Mouse (Mus musculus) liver, embryonic 11.5 days (tissue): ENCODE data around the gene Lrmda. TPM values are rescaled to one million over a fixed set of nuclear protein-coding genes. Genes with fewer than 3 reads are reported as not detected.

Experiments used
- ATAC-seq: fragments of 200-750 bp; cut with Nextera tagmentation; replicated peaks from 2 replicates; pipeline ENCODE4 v1.8.0; 2017; ENCODE audit warnings: moderate number of reproducible peaks, mild to moderate bottlenecking, moderate TSS enrichment, moderate library complexity; ENCODE audit not compliant: low FRiP score
- DNase-seq: peaks from one replicate; pipeline ENCODE4 v3.0.0-alpha.2; 2017; ENCODE audit warnings: low spot score
- H3K27ac ChIP-seq: fragments of 300-500 bp; sonication (generic); 2 replicates; pipeline ENCODE4 v1.5.1; 2014; ENCODE audit warnings: mild to moderate bottlenecking, low read depth, low read length, control low read depth
- H3K27me3 ChIP-seq: fragments of 300-500 bp; sonication (generic); replicated peaks from 2 replicates; pipeline ENCODE4 v1.6.1; 2014; ENCODE audit warnings: low read length, mixed read lengths; ENCODE audit not compliant: control insufficient read depth, insufficient read depth
- H3K36me3 ChIP-seq: fragments of 300-500 bp; sonication (generic); 2 replicates; pipeline ENCODE4 v1.6.1; 2014; ENCODE audit warnings: mild to moderate bottlenecking, low read length, moderate library complexity, mixed read lengths; ENCODE audit not compliant: control insufficient read depth, insufficient read depth
- H3K4me1 ChIP-seq: fragments of 300-500 bp; sonication (generic); replicated peaks from 2 replicates; pipeline ENCODE4 v1.6.1; 2014; ENCODE audit warnings: low read length, mixed read lengths; ENCODE audit not compliant: control insufficient read depth, insufficient read depth
- H3K4me2 ChIP-seq: fragments of 300-500 bp; sonication (generic); 2 replicates; pipeline ENCODE4 v1.6.1; 2014; ENCODE audit warnings: mild to moderate bottlenecking, control low read depth, moderate library complexity
- H3K4me3 ChIP-seq: fragments of 300-500 bp; sonication (generic); 2 replicates; pipeline ENCODE4 v1.5.1; 2014; ENCODE audit warnings: low read depth, low read length, control low read depth
- H3K9ac ChIP-seq: fragments of 300-500 bp; sonication (generic); 2 replicates; pipeline ENCODE4 v1.6.1; 2014; ENCODE audit warnings: low read depth, low read length, control low read depth
- H3K9me3 ChIP-seq: fragments of 300-500 bp; sonication (generic); 2 replicates; pipeline ENCODE4 v1.6.1; 2016; ENCODE audit warnings: low read length, inconsistent platforms, mixed read lengths; ENCODE audit not compliant: control insufficient read depth
- WGBS: fragments of 180-500 bp; shearing (Covaris S2); extraction: QIAGEN DNeasy Blood & Tissue Kit; methylation state at CpG from one replicate; pipeline ENCODE4 v1.1.7; 2014; 5-methylcytosine and 5-hydroxymethylcytosine counted together
- polyA plus RNA-seq: library from polyadenylated mRNA; unstranded; fragments of >200 nt; fragmentation: Nextera tagmentation; extraction: Ambion mirVana; gene quantifications from 2 replicates; pipeline ENCODE4 v1.2.1, GENCODE M21; 2014

Gene Lrmda
- polyA plus RNA-seq, 1 experiment from 2014 or later = 0.53 TPM

DNA sequence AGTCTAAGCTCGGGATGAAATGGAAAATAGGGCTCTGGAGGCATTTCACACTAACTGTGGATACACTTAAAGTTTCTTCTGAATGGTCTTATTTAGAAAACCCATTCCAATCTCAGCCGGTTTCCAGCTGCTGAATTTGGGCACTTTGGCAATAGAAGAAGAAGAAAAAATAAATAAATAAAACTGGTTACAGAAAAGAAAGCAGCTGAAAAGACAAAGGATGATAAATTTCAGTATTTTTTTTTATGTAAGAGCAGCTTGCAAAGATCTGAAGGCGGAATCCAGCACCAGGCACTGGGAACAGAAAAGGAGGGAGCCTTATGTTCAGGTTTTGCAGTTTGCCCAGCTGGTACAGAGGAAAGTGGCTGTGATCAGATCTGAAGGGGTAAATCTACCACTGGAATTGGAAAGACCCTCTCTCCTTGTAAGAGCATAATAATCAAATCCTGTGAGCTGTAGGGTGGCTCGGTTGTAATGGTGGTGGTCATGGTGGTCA lies 478.2 kb downstream of the Lrmda start:
- no peak for DNase-seq

DNA sequence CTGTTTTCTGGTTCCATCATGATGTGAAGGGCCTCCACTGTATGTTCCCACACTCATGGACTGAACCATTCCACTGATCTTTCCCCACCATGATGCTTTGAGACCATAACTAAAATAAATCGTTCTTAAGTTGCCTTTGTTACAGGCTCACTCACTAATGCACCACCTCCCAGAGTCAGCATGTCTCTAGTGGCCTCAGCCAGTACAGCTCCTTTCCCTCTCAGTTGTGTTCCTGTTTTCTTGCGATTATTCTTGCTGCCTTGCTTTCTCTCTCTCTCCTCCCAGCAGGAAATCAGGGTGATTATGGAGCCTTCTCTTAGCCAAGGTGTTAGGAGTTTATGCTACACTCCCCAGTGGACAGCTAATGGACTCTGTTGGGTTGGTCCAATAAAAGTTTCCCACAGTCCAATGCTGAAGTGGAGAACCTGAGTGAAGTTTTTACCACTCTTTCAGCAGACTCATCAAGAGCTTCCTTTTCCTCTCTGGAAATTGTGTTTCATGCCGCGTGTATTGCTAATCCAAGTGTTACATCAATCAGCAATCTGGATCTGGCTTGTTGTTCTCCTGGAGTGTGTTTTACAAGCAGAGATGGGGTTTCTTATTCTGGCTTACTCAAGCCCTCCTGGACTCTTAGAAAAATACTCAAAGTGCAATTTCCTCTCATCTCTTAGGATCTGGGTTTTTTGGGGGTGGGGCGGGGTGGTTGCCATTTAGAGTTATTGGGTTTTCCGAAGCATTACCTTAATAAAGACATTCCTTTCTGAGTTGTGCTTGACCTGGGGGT lies 490.4 kb downstream of the Lrmda start:
- no peaks in the 10 kb centered on the region for H3K9me3 ChIP-seq
- ATAC-seq = no peak
- H3K27me3 ChIP-seq = no peaks in the 10 kb centered on the region
- H3K4me3 ChIP-seq = no peak overlapping the region
- no peak overlapping the region for H3K4me2 ChIP-seq
- no peak overlapping the region for H3K9ac ChIP-seq
- no peaks in the 10 kb centered on the region for H3K4me1 ChIP-seq
- WGBS = 64% methylated on average over 6 of the region's 6 CpGs
- no peaks in the 10 kb centered on the region for H3K36me3 ChIP-seq
- H3K27ac ChIP-seq = no peak overlapping the region
- DNase-seq = no peak

More for the DNA sequence above, 478.2 kb downstream of the Lrmda start:
- Histone ChIP-seq H3K4me2 (no peak overlapping the region), H3K4me1 (no peaks in the 10 kb centered on the region), H3K27ac (no peak overlapping the region), H3K36me3 (no peaks in the 10 kb centered on the region), H3K9me3 (no peaks in the 10 kb centered on the region), H3K9ac (no peak overlapping the region), H3K4me3 (no peak overlapping the region), H3K27me3 (no peaks in the 10 kb centered on the region)
- WGBS = 70% methylated on average over 4 of the region's 4 CpGs
- no peak for ATAC-seq

DNA sequence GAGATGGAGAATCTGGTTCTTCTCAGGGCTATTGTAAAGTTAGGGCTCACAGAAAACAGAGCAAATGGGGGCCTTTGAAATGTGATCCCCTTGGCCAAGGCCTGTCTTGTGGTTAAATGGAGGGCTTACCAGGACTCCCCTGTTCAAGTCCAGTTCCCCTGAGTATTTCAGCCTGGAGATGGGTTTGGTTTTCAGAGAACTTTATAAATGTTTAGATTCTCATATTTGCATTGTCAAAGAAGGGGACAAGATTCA lies 490.9 kb downstream of the Lrmda start:
- Histone ChIP-seq H3K9ac (no peak overlapping the region), H3K4me1 (no peaks in the 10 kb centered on the region), H3K27ac (no peak overlapping the region), H3K4me3 (no peak overlapping the region), H3K9me3 (no peaks in the 10 kb centered on the region), H3K4me2 (no peak overlapping the region), H3K36me3 (no peaks in the 10 kb centered on the region), H3K27me3 (no peaks in the 10 kb centered on the region)
- no peak for ATAC-seq
- DNase-seq = no peak

DNA sequence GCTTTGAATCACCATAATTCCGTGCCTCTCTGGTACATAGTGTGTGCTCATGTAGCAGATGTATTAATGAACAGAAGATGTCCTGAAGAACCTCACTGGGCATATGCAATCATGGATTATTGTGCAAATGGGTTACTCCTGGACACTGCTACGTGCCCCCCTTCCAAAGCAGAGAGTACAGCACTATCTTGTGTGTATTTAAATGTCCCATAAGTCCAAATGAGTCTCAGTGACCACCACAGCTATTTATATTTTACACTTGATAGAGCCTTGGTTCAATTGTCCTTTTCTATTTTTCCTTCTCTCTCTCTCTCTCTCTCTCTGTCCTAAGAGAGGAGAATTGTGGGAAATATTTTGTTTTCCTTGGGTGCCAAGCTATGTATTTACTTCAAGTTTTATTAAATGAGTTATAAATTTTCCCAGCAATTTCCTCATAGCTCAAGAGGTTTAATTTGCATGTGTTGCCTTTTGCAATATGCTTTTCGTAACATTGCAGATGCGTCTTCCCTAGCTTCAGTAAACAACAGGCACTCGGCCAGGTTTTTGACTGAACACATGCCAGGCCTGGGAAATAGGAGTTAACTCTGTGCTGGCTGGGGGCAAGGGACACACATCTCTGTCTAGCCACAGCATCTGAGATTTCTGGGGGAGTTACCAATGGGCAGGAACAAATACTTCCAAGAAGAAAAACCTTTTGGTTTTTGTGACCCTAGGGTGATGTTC lies 495.0 kb downstream of the Lrmda start:
- WGBS = 73% methylated on average over 5 of the region's 5 CpGs
- H3K4me1 ChIP-seq = no peaks in the 10 kb centered on the region
- no peaks in the 10 kb centered on the region for H3K27me3 ChIP-seq
- H3K4me3 ChIP-seq = no peak overlapping the region
- H3K27ac ChIP-seq = no peak overlapping the region
- H3K4me2 ChIP-seq = no peak overlapping the region
- ATAC-seq (no peak), DNase-seq (no peak)
- H3K9ac ChIP-seq = no peak overlapping the region
- H3K36me3 ChIP-seq = no peaks in the 10 kb centered on the region
- no peaks in the 10 kb centered on the region for H3K9me3 ChIP-seq

DNA sequence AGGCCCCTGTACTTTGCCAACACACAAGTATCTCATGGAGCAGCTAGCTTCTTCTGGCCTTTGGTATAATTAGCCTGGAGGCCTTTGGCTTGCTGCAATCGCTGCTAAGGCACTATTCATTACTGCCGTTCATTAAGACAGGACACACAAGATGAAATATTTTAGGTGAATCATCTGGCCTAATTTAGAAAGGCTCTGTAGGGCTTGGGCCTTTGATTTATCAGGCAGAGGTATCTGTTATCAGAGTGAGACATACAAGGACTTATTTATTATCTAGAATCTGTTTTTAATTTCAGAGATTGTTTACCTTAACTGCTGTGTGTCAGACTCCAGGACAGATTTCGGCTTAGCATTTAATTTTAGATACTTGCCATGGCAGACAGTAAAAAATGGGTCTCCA lies 511.2 kb downstream of the Lrmda start:
- Histone ChIP-seq H3K9ac (no peak overlapping the region), H3K27ac (no peak overlapping the region), H3K9me3 (no peaks in the 10 kb centered on the region), H3K36me3 (no peaks in the 10 kb centered on the region), H3K4me1 (no peaks in the 10 kb centered on the region), H3K27me3 (no peaks in the 10 kb centered on the region), H3K4me2 (no peak overlapping the region), H3K4me3 (no peak overlapping the region)
- ATAC-seq = no peak
- DNase-seq = no peak
- 55% methylated on average over 3 of the region's 3 CpGs for WGBS

DNA sequence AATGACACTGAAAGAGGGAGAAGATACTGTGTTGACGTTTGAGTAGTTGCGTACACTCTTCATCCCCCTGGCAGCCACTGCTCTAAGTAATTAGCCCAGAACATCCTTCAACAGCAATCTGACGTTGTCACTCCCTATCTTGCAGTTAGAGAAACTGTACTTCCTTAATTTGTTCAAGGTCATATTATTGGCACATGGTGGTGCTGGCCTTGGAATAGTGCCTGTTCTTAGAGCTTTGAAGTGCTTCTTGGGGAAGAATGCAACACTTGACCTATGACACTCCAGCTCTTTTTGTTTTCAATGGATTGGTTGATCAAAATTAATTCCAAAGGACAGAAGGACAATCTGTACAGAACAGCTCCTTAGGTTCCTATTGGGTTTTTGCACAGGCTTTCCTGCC lies 514.0 kb downstream of the Lrmda start:
- Histone ChIP-seq H3K4me3 (no peak overlapping the region), H3K36me3 (no peaks in the 10 kb centered on the region), H3K4me1 (no peaks in the 10 kb centered on the region), H3K27ac (no peak overlapping the region), H3K4me2 (no peak overlapping the region), H3K9ac (no peak overlapping the region), H3K27me3 (no peaks in the 10 kb centered on the region), H3K9me3 (no peaks in the 10 kb centered on the region)
- DNase-seq = no peak
- WGBS = 59% methylated on average over 3 of the region's 3 CpGs
- no peak for ATAC-seq

DNA sequence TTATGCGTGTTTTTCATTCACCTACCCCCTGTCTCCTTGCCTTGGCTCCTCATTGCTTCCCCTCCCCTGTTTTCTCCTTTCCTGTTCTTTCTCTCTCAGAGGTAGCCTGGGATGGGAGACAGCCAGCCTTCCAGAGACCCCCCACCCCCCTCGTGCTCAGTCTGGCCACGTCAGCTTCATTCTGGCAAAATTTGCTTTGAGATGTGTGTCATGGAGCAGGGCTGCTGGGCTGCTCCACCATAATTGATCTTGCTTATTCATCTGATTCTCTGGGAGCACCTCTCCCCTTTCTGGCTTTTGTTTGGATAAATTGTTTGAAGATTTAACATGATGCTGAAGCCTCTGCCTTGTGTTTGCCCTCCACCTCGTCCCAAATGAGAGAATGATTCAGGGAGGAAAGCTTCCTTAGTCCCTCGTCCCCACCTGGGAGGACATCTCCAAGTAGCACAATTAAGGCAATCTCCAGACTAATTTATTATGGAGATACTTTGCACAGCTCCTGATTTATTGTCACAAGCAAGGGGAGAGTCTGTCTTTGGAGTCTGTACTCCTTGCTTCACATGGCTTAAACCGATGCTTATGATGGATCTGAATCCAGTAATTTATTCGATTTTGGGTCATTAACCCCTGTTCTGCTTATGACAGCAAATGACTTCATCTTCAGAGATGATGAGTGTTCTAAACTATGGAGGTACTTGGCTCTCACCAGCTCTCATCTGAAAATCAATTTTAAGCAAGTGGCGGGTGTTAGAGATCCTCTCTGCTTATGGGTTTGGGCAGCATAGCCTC lies 526.6 kb downstream of the Lrmda start:
- no peak for ATAC-seq

DNA sequence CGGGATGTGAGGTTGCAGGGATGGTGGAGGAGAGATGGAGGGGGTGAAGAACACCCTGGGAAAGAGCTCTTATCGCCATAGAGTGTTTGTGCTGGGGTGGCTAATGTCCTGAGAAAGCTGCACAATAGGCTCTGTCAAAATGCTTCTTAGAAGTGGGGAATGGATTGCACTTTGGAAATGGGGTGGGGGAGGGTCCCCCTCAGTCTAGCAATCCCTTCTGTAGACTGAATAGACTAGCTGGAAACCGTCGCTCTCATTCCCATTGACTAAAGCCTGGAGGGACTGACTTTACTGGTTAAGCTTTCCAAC lies 527.1 kb downstream of the Lrmda start:
- H3K4me2 ChIP-seq = no peak overlapping the region
- no peaks in the 10 kb centered on the region for H3K4me1 ChIP-seq
- no peak for ATAC-seq

More for the DNA sequence above, 526.6 kb downstream of the Lrmda start:
- Histone ChIP-seq H3K36me3 (no peaks in the 10 kb centered on the region), H3K4me2 (no peak overlapping the region), H3K9ac (no peak overlapping the region), H3K27ac (no peak overlapping the region), H3K4me1 (no peaks in the 10 kb centered on the region), H3K4me3 (no peak overlapping the region), H3K9me3 (no peaks in the 10 kb centered on the region), H3K27me3 (0 out of 2 replicates have a peak, but pooled peaks cover 3% of the 10 kb centered on the region)
- WGBS = 60% methylated on average over 8 of the region's 8 CpGs
- DNase-seq = no peak

More for the DNA sequence above, 527.1 kb downstream of the Lrmda start:
- H3K4me3 ChIP-seq = no peak overlapping the region
- no peak for DNase-seq
- H3K9me3 ChIP-seq = no peaks in the 10 kb centered on the region
- no peak overlapping the region for H3K9ac ChIP-seq
- H3K36me3 ChIP-seq = no peaks in the 10 kb centered on the region
- no peak overlapping the region for H3K27ac ChIP-seq
- 0 out of 2 replicates have a peak, but pooled peaks cover 3% of the 10 kb centered on the region for H3K27me3 ChIP-seq
- 72% methylated on average over 4 of the region's 4 CpGs for WGBS
